Mouse (Mus musculus) kidney, postnatal 36 days (tissue): ENCODE data around the gene Scn1b.

Experiments used
- DNase-seq, 2 experiments: peaks; one replicate each; pipeline ENCODE4 v3.0.0; 2021 to 2022; ENCODE audit warnings: mixed read lengths in 2 of 2

Gene Scn1b

DNA sequence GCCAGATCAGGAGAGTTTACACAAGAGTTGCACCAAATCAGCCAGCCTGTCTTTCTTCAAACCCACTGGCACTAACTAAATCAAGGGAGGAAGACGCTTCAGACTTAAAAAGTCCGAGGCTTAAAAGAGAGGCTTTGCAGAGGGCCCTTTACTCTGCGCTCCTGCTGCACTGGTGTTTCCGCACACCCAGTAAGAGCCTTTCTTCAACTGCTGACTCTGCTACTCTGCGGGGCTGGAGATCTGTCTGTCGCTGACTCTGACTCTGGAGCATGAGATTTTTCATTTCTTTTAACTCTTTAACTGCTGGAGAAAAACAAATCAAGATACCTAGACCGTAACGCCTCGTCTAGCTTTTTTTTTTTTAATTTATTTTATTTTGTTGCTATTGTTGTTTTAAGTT is 42.7 kb downstream of the Scn1b start:
- no peak for DNase-seq

DNA sequence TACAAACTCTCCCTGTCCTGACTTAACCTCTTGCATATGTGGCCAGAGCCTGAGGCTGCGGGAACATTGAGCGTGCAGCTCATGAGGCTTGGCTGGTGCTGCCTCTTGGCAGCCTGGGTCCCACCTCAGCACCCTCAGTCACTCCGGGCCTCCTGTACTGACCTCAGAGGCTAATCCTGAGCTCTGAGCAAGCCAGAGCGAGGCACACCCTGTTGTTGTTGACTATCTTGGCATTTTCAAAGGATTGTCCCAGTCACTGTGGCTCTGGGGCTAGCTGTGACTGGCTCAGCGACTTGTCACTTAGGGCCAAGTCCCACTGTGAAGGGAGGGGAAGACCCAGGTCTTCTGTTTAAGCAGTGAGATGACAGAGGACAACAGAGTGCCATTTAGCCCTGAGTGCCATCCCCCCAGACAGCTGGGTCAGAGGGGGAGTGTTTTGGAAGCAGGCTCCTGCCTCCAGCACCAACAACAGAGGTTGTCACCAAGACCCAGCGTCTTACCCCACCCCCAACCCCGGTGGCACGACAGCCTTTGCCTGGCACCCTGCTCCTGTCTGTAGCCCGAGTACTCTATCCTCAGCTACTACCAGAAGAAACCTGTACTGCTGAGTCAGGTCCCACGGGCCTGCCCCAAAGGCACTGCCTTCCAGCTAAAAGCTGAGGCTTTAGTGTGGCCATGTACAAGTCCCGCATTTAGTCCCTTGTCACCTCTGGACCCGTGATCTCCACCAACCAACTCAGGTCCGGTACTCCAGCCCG is 43.8 kb downstream of the Scn1b start:
- peak; percentile 37 to 43 for DNase-seq

DNA sequence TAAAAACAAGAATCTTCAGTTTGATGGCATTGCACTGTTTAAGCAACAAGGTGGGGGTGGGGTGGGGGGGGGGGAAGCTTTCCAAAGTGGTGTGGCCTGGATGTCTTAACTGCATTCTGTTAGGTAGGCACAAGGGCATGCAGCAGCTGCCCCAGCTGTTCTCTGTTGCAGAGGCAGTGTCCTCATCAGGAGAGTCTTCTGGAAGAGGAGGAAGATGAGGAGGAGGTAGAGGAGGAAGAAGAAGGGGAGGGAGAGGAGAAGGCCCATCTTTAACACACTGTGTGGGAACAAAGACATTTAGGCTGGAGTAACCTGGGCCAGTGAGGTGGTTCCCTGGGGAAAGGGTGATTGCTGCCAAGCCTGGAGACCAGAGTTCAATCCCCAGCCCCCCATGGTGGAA is 44.7 kb downstream of the Scn1b start:
- no peak for DNase-seq

DNA sequence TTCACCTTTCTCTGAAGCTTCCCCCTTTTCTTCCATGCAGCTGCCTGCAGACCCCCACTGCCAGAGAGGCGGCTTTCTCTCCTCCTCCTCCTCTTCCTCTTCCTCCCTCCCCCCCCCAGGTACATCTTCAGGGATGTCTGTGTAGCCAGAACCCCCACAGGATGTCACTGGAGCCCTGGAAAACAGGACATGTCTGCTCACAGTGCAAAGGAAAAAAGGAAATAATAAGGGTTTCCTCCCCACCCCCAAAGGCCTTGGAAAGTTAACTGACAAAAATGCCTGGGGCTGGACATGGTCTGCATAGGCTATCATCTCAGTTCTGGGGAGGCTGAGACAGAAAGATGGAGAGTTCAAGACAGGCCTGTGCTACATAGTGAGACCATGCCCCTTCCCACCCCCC is 45.7 kb downstream of the Scn1b start:
- DNase-seq, result no peak

DNA sequence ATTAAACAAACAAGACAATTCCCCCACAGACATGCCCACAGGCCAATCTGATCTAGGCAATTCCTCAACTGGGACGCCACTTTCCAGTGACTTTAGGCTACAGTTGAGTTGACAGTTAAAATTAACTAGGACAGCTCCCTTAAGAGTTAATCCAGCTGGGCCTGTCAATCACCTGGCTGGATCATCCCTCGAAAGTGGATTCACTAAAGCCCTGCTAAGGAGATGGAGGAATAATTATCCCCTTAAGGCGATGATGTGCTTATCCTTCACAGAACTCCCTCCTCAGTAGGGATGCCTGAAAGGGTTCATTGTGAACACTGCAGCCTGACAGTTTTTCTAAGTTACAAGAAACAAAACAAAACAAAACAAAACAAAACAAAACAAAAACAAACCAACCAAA is 46.2 kb downstream of the Scn1b start:
- no peak for DNase-seq

DNA sequence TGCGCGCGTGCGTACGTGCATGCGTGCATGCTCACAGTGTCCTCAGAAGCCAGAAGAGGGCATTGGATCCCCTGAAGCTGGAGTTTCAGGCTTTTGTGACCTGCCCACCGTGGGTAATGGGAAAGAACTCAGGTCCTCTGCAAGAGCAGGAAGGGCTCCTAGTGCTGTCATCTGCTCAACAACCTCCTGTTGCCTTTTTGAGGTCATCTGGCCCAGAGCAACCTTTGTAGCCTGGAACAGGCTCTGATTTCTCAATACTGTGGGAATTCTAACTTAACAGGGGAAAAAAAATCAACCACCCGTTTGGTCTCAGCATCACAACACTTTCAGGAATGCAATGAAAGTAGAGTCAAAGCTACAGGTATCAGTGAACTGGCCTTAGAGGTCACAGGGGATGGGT is 47.1 kb downstream of the Scn1b start:
- no peak for DNase-seq

DNA sequence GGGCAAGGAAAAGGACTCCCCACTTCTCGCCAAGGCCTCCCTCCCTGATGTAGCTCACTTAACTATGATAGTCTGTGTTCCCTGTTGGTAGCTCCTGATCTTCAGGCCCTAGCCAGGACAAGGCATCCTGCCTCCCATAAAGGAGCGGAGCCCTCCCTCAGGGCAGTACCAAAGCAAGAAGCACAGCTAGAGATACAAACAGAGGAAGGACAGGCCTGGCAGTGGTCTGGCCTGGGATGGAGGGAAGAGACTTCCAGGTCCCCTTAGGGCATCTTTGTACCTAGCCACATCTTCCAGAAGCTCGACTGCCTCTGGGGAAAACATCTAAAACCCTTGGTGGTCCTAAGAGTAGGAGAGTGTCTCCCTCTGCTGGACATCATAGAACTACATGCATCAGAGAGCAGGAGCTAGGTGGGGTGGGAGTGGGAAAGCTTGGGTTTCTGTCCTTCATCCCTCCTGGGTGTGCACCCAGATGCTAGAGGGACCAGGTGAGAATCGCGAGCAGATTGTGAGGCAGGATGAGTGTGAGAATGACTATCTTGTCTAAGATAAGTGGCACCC is 48.8 kb downstream of the Scn1b start:
- DNase-seq, result no peak

DNA sequence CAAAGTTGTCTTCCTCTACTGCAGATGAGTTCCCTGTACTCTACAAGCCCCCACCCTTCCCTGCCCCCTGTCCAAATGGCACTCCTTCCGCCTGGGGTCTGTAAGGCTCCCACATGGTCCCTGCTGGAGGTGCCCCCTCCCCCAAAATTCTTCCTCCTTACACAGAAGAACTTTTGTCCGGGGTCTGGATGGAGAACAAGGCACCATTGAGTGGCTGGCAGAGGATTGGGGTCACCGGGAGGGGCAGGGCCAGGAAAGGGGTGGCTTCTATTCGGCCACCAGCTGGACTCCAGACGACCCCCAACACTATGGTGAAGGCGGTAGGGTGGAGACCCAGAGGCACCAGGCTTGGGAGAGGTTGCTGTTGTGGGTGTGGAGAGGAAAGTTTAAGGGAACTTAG is 49.3 kb downstream of the Scn1b start:
- no peak for DNase-seq

DNA sequence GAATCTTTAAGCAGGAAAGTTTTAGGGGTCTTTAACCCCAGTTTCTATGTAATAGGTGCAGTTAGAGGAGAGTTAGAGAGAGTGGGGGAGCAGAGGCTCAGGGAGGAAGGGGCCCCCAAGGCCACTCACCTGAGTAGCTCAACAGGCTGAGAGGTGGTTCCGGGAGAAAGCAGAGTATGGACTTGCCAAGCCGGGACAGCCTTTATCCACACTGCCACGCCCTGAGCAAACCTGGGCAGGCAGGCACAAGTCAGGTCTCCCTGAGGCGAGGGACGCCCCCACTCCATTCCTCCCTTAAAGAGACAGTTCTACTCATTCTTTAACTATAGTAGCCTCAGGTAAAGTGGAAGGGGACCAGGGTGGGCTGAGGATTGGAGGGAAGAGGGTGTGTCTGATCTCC is 50.3 kb downstream of the Scn1b start, which contains the start of gene Fxyd3:
Gene Fxyd3, minus strand, starts transcription at position 213 of the 400 bp plus-strand sequence.
- no peak for DNase-seq

DNA sequence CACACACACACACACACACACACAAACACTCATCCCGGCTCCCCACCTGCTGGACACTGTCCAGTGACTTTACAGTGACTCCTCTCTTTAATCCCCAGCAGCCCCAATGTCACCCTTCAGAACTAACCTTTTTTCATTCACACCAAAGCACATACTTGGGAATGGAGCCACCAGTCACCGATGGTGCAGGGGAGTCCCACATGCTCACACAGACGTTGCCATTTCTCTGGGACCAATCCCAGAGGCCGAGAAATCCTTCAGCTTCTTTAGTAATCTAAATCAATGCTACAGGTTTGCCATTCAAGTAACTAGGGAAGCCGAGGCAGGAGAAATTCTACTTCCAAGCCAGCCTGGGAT is 52.1 kb downstream of the Scn1b start:
- DNase-seq, result no peak

DNA sequence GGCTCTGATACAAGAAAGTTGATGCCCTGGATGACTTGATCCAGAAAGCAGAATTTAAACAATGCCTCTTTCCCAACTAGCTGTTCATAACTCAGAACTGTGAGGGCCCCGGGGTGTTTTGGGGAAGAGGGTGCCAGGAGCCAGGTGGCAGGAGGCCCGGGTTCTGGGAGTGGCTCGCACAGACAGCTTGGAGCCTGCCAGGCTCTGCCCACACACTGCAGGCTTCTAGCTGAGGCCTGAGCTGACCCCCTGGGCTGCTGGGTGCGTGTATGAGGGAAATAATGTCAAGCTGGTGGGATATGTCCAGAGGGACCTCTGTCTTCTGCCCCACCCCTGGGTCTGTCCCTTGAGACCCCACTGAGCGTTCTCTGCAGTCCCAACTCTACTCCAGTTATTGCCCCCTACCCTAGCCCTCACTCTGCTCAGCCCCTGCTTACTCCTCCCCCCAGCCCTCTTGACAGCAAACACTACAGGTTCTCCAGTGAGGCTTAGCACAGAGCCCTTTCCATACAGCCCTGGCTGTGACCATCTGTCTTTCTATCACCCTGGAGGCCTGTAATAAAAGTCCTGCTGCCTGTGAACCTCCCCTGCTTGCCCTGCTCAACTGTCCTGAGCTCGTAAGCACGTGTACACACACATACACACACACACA is 52.6 kb downstream of the Scn1b start:
- DNase-seq, result no peak

DNA sequence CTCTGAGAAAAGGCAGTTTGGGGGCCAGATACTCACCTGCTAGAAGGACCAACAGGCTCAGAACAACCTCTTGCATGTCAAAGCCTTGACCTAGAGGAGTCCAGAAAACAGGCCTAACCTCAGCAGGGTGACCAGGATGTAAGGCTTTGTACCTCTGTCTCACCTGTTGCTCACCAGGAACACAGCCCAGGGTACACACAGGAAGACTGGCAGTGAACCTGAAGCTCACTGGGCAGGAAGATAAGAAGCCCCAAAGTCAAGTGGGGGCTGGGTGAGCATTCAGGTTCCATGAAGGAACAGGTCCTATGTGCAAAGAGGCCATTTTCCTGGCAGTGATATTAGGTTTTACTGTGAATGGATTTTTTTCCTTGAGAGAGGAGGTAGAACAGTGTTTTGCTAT is 53.3 kb downstream of the Scn1b start:
- no peak for DNase-seq

DNA sequence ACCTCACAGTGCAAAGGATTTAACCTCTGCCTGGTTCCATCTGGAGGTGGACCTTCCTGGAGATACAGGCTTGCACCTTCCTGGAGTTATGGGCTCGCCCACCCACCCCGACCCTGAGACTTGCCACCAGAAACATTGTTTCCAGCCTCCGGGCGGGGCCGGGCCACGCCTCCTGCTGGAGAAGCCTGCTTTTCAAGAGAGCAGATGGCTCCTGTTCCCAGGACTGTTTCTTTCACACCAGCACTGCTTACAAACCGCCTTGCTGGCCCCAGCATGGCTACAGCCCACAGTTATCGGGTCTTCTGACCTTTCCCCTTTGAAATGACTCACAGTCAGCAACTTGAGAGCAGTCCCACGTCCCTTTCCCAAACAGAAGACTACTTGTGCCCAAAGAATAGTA is 54.5 kb downstream of the Scn1b start:
- no peak for DNase-seq

DNA sequence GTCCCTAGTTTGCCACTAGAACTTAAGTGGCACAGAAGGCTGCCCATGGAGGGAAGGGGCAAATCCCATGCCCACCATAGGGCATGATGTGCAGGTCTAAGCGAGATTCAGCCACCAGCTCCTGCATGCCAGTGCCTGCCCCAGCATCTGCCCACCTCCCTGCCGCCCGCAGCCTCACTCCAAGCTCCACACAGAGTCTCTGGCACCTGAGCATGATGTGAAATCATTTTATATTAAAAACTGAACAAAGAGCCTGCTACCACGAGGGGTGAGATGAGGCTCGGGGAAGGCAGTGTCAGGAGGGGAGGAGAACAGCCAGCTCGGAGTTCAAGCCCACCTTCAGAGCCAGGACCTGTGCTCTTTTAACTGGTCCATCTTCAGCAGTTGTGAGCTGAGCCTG is 56.5 kb downstream of the Scn1b start:
- DNase-seq, result no peak

DNA sequence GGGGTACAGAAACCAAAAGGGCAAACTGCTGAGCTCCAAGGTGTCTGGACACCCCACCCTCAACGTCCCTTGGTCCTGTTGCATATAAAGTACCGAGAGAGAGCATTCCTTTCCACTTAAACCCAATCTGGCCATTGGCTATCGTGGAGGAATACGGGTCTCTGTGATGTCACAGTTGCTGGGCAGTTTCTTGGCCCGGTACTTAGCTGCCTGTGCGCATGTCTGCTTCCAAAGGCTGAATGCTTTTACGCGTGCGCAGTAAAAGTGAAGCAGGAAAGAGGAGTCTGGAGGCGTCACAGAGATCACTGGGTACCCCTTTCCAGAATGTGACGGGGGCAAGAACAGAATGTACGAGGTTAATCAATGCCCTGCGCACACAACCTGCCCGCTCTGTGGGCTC is 57.3 kb downstream of the Scn1b start:
- DNase-seq, result peak in 1 of 2 experiments; percentile 30

DNA sequence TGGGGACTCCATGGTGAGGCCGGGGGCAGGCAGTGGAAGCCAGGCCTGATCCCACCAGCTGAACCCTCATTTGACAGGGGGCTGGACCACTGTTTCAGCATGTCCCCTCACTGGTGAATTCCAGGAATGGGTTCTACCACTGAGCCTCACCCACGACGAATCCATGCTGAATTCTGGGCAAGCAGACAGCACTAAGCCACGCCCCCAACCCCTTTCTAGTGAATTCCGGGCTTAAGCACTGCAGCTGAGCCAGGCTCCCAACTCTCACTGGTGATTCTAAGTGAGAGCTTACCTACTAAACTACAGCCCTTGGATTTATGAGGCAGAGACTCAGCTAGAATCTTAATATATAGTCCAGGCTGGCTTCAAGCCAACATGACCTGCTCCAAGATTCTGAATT is 59.0 kb downstream of the Scn1b start:
- DNase-seq, result peak in 1 of 2 experiments; percentile 41
